Mouse (Mus musculus) layer of hippocampus, postnatal 10 days (tissue): ENCODE measurements at regions not wholly inside any gene's neighbourhood (a gene's known extent, or its start where the extent isn't known, plus 50 kb on each side); places are given as distances from the start of the nearest gene placed in this dataset.

Experiments used
- DNase-seq, 2 experiments: peaks; one replicate each; pipeline ENCODE4 v3.0.0; 2021; ENCODE audit warnings: low spot score in 2 of 2

DNA sequence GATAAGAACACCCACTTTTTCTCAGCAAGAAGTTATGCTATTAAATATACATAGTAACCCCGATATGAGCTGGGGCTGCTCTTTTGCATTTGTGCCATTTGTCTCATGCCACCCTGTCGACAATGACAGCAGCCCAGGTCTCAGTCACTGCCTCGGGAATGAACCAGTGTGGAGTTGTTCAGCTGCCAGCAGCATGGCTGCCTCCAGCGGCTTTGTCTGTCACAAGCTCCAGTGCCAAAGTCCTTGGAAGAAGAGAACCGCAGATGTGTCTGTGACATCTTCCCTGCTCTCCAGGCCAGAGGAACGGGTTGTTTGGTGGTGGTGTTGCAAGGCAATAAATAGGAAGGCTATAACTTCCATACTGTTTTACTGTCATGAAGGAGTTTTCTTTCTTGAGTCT is 130.7 kb downstream of the Cep170 start:
- DNase-seq, result peak in 1 of 2 experiments; percentile 37

DNA sequence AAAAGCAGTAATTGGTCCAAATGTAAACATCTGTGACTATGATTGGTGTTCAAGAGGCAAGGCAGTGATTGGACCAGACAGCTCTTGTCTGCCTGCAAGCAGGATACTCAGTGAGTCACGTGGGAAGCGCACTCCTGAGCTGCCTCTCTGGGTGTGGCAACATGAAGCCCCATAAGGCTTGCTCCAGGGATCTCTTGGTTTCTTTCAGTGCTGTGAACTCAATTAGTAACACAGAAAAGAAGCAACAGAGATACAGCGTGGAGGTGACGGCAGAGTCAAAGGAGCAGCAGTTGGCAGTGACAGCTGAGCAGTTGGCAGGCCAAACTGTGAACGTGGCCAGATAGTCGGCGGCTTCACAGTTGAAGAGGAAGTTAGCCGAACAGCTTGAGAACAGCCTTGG is 131.9 kb downstream of the Cep170 start:
- DNase-seq, result no peak

DNA sequence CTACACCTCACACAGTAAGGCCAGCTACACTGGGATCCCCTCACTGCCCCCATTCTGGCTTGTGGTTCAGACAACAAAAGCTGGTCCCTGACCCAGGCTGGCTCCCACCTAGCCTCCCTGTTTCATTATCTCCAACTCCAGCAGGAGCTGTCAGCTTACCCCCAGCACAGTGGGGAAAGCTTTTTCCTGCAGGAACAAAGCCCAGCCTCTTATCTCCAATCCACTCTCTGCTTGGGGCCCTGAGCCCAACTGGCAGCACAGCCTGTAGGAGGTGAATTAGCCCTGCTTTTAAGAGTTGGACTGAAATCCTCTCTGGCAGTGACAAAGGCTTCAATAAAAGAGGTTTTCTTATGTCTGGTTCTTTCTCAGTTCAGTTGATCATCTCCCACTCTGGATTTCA is 138.7 kb downstream of the Cep170 start:
- DNase-seq, result no peak

DNA sequence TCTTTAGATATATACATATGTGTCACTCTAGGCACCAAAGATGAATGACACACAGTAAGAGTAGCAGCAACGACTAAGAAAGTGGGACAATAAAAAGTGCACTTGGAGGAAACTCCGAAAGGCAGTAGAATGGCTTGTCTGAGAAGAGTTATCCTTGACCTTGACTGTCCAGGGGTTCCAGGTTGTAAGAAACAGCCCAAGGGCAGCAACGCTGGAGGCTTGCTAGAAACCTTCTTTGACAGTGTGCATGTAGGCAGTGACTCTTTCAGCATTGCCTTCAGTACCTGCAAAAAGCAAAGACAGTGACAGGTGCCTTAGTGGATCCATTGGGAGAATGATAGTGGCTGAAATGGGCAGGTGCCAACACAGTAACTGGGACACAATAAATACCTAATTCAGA is 142.8 kb downstream of the Cep170 start:
- DNase-seq, result no peak

DNA sequence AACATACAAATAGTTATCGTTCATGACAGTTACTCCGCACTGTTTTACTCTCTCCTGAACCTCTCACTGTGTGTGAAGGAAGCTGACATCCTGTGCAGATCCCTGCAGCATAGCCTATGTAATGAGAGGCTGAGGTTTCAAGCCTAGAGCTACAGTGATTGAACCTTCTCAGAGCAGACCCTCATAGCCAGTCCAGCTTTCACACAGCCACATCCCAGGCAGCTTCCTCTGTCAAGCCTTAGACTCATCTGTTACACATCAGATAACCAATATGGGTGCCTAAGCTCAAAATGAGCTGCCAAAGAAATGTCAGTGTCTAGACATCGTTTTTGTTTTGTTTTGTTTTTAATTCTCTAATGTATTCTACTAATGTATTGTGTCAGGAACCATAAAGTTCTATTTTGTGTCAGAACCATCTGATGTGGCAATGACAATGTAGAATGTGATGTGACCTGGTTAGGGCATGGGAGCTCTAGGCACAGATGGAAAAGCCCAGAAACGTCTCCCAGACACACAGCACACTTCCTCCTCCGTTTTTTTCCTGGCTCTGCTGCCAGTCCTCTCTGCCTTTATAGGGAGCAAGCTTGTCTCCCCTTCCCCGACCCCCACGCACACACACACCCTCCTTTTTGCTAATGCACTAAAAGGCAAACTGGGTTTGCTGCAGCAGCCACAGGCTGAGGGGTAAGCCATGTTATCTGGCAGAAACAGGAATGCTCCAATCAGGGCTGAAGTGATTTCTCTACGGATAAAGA is 146.1 kb downstream of the Cep170 start:
- no peak for DNase-seq

DNA sequence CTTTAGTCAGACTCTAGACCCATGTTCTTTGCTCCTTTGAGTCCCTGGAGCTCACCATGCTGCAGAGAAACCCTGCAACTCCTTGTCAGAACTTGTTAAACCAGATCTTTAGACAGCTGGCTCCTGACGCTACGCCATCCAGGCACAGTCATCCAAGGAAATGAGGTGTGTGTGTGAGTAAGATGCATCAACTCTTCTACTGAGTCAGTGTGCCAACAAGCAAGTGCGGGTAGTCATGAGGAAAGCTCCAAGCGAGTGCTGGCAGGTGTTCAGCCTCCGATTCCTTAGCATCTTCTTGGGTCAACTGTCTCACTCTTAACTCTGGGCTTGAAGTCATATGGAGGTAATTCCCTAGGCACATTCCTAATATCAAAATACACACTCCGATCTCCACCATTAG is 153.6 kb downstream of the Cep170 start:
- no peak for DNase-seq

DNA sequence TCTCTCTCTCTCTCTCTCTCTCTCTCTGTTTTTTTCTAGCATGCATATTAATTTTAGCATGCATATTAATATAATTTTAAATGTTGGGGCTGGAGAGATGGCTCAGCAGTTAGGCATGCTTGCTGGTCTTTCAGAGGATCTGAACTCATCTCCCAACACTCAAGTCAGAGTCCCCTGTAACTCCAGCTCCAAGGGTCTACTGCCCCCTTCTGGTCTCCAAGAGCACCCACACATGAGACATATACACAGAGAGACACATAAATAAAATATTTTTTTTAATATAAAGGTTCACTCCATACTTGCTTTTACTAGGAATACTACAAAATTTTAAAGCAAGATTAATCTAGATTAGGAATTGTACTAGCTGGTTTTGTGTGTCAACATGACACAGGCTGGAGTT is 155.2 kb downstream of the Cep170 start:
- no peak for DNase-seq

DNA sequence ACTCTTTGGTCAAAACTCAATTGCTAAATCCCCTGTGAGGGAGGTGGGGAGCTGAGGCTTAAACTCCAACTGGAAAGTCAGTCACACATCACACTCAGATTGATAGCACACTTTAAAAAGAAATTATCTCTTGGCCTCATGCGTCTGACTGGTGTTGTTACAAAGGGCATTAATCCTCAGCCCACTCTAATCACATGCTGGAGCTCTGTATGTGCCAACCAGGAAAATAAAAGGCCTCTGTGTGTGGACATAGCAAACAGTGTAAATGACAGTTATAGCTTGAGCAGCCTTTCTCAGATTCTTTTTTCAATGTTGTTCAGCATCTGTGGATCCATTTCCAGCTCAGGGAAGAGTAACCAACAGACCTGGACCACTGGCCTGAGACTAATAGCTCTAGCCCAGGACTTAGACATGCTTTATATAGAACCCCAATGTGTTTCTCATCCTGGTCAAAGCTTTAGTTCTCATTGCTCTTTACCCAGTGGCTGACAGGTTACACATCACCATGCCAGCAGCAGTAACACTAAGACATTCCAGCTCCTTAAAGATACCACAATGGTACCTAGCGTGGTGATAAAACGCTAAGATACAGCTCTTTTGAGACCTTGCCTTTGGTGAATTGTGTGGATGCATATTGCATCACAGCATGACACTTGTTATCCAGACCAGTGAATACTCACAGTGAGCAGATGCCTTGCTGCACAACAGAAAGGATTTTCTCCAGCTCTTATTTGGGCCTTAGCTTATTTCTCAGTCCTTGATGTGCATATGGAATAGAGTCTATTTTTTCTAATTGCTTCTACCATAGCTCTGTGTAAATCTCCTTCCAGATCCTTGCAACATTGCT is 158.2 kb downstream of the Cep170 start:
- no peak for DNase-seq

DNA sequence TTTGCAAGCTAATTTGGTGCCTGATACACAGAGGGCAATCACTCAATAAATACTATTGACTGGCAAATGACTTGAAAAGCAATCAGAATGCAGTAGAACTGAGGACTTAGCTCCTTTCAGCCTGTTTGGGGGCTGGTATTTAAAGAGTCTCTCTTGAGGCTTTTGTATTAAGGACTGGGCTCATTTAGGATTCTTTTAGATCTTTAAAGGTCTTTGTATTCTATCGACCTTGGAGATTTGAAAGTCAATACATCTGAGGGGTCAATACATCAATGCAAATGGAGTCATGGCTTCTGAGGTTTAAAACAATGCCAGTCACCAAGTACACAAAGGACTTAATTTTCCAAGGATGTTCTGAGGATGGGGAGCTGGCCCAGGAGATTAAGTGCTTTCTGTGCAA is 169.6 kb downstream of the Cep170 start:
- no peak for DNase-seq

DNA sequence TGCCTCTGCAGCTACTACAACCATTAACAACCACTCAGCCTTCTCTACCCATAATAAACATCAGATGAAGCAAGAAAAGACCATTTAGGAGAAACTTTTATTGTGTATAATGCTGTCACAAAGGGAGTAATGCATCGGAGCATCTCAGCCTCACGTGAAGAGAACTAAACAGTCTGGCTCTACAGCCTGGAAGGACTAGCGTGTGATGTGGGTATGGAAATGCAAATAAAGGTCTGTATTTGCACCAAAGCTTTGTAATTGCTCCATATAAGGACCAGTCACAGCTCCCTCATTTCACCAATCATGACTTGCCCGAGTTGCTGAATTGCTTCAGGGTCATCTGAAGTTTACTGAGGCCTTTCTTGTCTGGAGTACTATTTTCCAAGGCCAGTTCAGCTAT is 190.7 kb downstream of the Cep170 start:
- no peak for DNase-seq

DNA sequence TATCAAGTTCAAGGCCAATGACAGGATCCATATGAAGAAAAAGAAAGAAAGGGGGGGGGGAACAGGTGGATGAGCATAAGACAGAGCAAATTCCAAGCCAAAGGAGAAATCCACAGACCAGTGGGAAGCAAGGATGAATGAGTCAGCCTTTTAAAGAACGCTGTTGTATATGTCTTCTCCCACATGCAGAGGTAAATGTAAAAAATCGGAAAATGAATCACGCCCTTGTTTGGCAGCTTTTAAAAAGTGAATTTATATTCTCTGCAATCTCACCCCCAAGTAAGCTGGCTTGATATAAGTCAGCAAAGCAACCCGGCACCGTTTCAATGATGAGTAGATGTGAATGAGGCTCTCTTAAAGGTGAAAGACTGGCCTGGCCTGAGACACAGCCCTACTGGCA is 191.7 kb downstream of the Cep170 start:
- no peak for DNase-seq

DNA sequence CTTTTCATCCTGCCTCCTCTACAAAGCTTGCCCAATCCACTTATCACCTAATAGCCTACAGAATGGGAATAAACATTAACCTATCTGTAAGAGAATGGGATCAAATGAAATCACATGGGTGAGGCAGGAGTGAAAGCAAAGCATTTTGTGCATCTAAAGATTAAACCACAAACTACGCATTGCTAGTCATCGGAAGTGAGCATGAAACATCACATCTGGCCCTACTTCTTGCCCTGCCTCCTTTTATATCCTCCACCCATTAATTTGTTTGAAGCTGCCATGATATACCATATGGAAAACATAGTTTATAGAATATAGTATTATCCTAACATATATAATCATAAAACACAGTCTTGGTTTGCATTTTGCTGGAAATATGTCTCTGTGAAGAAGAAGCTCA is 192.6 kb downstream of the Cep170 start:
- no peak for DNase-seq

DNA sequence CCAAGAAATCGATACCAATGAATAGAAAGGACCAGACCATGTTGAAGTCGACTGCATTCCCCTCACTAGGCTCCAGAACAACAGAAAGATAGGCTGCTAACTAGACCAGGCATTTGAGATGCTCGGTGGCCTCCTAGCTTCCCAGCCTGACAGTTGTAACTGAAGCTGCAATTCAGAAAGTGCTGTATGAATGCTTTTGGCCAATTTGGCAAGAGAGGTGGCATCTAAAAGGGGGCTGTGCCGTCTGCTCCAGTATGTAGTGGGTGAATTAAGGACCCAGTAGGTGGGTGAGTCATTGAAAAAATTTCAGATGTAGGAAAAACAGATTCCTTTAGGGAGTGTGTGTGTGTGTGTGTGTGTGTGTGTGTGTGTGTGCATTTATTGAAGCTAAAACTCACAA is 195.0 kb downstream of the Cep170 start:
- DNase-seq, result peak in 1 of 2 experiments; percentile 35

DNA sequence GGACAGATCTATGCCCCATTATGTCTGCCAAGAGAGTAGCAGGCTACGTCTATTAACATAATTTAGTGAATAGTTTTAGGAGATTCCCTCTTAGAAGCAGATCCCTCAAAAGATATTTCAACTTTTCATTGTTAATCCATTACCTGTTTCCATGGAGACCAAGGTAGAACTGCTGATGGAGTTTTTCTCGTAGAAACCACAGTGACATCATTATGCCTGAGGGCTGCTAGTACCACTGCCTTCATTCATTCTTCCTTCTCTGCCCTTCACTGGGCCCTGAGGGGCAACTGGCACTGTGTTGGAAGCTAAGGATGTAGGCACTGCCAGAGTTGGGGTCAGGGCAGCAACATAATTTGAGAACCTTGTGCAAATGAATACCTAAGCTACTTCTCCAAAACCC is 198.2 kb downstream of the Cep170 start:
- no peak for DNase-seq

DNA sequence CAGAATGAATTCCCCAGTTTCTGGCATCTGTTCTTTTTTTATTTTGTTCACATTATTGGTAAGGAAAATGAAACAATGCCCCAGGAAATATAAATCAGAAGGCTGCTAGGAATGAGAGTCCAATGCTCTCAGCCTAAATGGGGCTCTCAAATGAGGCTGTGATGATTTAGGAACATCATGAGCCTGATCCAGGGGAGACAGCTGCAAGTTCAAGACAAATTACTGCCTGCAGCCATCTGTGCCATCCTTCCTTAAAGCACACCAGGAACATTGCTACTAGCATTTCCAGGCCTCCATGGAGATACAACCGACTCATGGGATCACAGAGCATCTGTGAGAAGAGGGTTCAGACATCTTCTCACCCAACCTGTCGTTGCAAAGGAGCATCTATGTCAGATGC is 219.6 kb downstream of the Cep170 start:
- no peak for DNase-seq

DNA sequence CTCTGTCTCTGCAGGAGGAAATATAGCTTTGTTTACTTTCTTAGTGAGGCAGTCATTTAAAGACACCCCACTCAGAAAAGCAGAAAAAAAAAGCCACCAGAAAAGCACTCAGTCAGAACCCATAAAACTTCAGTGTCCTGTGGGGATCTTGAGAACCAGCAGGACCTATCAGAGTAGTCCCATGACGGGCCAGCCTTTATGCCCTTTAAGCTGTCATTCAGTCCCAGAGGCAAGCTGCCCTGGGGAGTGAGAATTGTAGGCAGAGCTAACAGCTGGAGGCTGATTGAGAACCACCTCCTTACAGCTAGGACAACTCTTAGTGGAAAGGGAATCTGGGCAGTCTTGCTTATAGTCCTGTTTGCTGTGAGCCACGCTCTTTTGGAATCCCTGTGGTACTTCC is 225.7 kb downstream of the Cep170 start:
- no peak for DNase-seq

DNA sequence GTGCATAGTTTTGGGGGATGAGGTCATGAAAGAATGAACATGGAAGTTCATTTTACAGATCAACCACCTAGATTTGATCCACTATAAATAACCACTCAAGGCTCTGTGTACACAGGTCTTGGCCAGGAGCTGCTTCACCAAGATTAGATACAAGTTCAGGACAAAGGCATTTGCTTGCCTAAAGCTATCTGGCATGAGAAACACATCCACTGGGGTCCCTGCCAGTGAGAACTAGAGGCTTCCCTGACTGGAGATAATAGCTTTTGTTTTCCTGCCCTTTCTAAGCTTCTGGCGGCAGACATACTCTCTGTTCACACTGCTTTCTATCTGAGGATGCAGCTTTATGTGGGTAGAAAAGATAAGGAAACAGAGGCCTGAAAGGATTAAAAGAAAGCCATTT is 240.2 kb downstream of the Cep170 start:
- no peak for DNase-seq

DNA sequence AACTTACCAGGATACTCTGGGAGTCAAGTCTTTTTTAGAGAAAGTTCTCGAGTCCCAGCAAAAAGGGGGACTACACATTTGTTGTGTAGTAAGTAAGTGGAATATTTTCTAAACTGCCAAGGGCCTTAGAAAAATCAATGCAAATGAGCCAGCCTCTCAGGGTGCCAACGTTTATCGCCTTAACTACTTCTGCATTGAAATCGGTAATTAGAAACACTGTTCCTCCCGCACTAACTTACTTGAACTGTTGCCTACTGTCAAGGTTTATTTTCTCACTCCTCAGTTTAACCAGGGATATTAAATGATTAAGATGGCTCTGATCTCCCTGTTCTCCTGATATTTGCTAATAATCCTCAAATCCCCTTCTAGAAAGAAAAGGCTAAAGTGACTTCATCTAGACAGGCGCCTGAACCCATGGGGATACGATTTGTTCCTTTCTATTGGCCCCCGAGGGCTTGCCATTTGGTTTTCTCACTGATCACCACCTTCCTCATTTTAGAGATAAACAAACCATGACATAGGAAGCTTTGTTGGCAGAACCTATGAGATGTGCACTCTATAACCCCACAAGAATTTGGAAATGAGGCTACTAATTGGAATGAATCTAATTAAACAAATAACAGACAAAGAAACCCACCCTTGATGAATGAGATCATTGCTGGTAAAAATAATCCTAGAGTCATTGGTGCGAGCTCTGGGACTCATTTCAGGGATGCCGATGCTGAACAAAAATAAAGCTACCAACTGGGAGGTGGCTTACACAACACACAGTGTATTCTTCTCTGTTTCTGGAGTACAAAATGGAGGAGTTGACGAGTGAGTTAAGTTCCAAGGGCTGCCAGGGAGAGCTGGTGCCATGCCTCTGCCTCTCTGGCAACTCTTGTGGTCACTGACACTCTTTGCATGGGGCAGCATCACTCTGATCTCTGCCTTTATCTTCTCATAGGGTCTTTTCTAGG is 255.1 kb downstream of the Cep170 start:
- no peak for DNase-seq

DNA sequence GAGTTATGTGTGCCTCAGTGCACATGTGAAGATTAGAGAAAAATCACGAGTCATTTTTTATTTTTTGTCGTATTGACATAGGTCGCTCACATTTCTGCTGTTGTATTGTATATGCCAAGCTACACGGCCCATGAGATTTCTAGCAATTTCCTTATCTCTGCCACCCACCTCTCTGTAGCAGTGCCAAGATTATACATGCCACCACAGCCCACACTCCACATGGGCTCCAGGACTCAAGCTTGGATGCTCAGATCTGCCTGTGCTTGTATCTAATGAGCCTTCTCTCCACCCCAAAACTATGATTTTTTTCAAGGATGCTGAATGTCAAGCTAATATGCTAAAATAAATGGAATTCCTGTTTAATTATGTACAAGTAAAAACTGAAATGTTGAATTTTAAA is 259.3 kb upstream of the Pld5 start:
- no peak for DNase-seq

DNA sequence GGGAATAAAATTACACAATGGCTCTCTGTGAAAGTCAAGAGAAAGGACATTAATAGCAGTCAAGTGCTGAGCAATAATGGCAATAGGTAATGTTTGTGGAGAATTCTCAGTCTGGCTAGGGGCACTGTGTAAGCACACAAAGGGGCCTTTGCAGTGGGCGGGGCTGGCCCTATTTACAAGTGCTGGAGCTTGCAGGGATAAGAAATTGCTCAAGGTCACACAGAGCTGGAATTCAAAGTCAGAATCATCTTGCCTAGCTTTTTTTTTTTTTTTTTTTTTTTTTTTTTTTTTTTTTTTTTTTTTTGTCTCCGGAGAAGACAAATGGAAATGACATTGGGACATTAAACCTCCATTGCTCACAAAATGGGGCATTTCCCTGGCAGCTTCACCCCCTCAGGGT is 253.9 kb upstream of the Pld5 start:
- no peak for DNase-seq

DNA sequence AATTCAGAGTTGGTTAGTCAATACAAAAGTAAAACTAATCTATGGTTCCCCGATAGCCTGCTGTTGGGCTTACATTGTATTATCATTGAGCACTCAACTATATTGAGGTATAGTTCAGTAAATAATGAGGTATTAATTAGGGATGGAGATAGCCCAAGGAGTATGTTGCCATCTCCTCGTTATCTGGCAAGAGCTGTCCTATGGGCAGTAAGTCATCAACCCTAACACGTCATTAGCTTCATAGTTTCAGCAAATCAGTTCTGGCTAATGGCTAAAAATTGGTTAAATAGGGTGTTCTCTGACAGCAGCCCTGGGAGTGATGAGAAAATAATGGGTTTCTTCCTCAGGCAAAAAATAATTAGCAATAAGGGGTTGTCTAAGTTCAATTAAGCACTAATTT is 236.4 kb upstream of the Pld5 start:
- DNase-seq, result no peak

DNA sequence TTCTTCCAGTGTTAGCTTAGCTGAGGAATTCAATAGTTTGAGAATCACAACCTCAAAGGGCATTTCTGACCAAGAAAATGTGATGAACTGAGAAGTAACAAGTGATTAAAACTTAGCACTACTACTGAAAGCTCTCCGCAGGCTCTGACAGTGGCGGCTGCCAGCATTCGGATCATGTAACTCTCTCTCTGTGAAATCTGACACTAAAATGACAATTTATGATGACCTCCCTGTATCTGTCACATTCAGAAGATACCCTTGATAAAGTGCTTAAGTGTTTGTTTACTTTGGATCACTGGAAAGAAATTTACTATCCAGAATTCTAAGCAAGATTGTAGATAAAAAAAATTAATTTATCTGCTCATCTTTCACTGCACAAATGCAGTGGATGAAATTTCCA is 230.3 kb upstream of the Pld5 start:
- no peak for DNase-seq
